Mouse (Mus musculus) limb, embryonic 13.5 days (tissue): ENCODE measurements around the gene Ccdc6. TPM values are rescaled to one million over a fixed set of nuclear protein-coding genes. Genes with fewer than 3 reads are reported as not detected.

Experiments
- ATAC-seq: fragments of 200-750 bp; cut with Nextera tagmentation; 2 replicates; pipeline ENCODE4 v1.8.0; 2017; ENCODE audit warnings: low read depth, moderate number of reproducible peaks, moderate TSS enrichment; ENCODE audit not compliant: low FRiP score
- H3K27ac ChIP-seq: fragments of 300-500 bp; sonication (generic); 2 replicates; pipeline ENCODE4 v1.5.1; 2015; ENCODE audit warnings: inconsistent platforms, mild to moderate bottlenecking, moderate library complexity
- H3K27me3 ChIP-seq: fragments of 300-500 bp; sonication (generic); 2 replicates; pipeline ENCODE4 v1.6.1; 2015; ENCODE audit warnings: mild to moderate bottlenecking, inconsistent platforms
- H3K36me3 ChIP-seq: fragments of 300-500 bp; sonication (generic); 2 replicates; pipeline ENCODE4 v1.6.1; 2015; ENCODE audit warnings: inconsistent platforms, mild to moderate bottlenecking, moderate library complexity
- H3K4me1 ChIP-seq: fragments of 300-500 bp; sonication (generic); 2 replicates; pipeline ENCODE4 v1.6.1; 2015; ENCODE audit warnings: inconsistent platforms
- H3K4me2 ChIP-seq: fragments of 300-500 bp; sonication (generic); replicated peaks from 2 replicates; pipeline ENCODE4 v1.6.1; 2015; ENCODE audit warnings: inconsistent platforms, mild to moderate bottlenecking, moderate library complexity
- H3K4me3 ChIP-seq: fragments of 300-500 bp; sonication (generic); 2 replicates; pipeline ENCODE4 v1.5.1; 2015; ENCODE audit warnings: moderate library complexity, mild to moderate bottlenecking, inconsistent platforms
- H3K9ac ChIP-seq: fragments of 300-500 bp; sonication (generic); 2 replicates; pipeline ENCODE4 v1.6.1; 2015; ENCODE audit warnings: mild to moderate bottlenecking, inconsistent platforms
- H3K9me3 ChIP-seq: fragments of 300-500 bp; sonication (generic); 2 replicates; pipeline ENCODE4 v1.6.1; 2016; ENCODE audit warnings: inconsistent platforms
- WGBS: fragments of 180-500 bp; shearing (Covaris S2); methylation state at CpG from one replicate; pipeline ENCODE4 v1.1.7; 2015; 5-methylcytosine and 5-hydroxymethylcytosine counted together
- polyA plus RNA-seq: library from polyadenylated mRNA; unstranded; fragments of >200 nt; fragmentation: Nextera tagmentation; extraction: Ambion mirVana; gene quantifications from 2 replicates; pipeline ENCODE4 v1.2.1, GENCODE M21; 2015

Gene Ccdc6
- polyA plus RNA-seq, 1 experiment from 2014 or later = 19.6 TPM

DNA sequence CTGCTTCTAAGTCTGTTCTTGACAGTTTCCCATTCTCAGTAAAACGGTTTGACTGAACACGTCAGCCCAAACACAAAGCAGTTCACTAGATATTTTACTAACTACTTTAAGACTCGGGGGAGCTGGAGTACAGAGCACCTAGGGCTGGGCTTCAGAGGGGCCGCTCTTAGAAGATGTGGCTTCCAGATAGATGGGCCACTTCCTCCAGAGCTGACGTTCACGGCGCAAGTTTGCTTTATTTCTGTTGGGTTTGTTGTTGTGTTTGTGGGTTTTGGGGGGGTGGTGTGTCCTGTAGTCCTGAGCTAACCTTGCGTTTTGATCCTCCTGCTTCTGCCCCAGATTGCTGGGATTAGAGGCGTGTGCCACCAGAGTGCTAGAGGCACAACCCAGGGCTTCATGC, 83.8 kb downstream of the Ccdc6 start:
- whole genome bisulfite sequencing = 83% methylated on average over 9 of the region's 9 CpGs

DNA sequence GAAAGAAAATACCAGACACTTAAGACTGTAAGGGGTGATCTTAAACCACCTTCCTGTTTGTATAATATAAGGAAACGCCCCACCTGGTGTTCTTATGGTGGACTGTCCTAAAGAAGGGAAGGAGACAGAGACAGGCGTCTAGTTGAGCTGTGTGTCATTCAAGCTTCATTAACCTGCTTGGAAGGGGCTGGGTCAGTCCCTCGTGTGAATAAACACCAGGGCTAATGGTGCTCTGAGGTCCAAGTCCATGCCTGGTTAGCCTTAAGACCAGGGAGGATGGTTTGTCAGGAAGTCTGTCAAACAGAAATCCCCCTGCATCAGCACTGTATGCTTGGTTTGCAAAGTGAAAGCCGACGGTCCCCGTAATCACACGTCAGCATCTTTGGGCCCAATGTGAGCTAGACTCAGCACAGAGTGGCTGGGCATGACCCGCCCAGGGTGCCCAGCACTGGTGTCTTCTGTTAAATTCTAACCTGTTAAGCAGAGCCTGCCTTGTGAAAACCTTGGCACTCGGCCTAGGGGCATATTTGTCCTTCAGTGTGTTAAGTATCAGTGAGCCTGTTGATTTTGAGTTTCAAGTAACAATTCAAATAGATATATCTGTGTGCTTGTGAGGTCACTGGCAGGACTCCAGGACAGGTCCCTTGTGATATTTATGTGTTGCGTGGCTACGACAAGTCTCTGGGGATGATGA, 84.5 kb downstream of the Ccdc6 start:
- no peak for ATAC-seq
- 87% methylated on average over 11 of the region's 11 CpGs for WGBS
- no peak overlapping the region for H3K27ac ChIP-seq

More for the DNA sequence above, 83.8 kb downstream of the Ccdc6 start:
- Histone ChIP-seq H3K27ac (no peak overlapping the region), H3K27me3 (no peaks in the 10 kb centered on the region), H3K36me3 (peaks cover 50% of the 10 kb centered on the region), H3K9me3 (no peaks in the 10 kb centered on the region), H3K9ac (no peak overlapping the region), H3K4me2 (no peak overlapping the region), H3K4me3 (no peak overlapping the region), H3K4me1 (peaks cover 6% of the 10 kb centered on the region; the same call in 1 of the 2 replicates)
- ATAC-seq = no peak

DNA sequence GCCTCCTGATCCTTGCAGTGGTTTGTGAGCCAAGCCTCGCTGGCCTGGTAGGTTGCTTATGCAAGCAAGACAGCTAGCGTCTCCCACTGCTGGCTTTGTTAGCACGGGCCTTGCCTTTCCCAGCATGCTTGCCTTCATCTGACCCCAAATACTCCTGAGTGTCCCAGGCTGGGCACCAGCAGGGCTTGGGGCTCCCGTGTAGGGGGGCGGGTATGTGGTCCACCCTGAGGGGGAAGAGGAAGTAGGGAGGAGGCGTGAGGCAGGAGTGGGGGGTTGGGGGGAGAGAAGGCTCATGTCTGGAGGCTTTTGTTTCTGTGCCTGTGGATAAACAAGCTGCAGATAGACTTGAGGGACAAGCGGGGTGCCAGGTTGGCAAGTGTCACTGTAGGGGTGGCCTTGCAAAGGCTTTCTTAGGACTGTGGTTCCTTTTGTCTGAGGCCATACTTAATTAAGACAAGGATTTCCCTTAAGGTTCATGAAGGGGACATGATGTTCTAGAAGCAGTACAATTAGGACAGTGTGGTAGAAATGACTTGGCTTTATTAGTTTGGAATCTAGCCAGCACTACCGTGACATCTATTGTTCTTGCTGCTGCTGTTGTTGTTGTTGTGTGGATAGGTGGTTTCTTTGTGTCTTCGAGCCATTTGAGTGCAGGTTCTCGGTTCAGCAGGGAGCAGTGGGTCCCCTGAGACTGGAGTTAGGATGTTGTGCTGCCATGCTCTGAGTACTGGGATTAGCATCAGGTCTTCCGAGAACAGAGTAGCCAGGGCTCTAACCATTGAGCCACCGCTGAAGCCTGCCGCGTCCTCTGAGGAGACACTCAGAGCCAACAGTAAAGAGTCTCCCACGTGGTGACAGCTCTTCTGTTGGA, 86.5 kb downstream of the Ccdc6 start:
- Histone ChIP-seq H3K4me1 (peaks cover 6% of the 10 kb centered on the region; the same call in 1 of the 2 replicates), H3K27ac (peak overlapping the region; percentile 28; the same call in 1 of the 2 replicates), H3K9ac (no peak overlapping the region), H3K4me3 (no peak overlapping the region), H3K9me3 (no peaks in the 10 kb centered on the region), H3K36me3 (peaks cover 48% of the 10 kb centered on the region), H3K4me2 (no peak overlapping the region), H3K27me3 (no peaks in the 10 kb centered on the region)
- ATAC-seq = no peak
- WGBS = 71% methylated on average over 15 of the region's 15 CpGs

More for the DNA sequence above, 84.5 kb downstream of the Ccdc6 start:
- no peak overlapping the region for H3K4me3 ChIP-seq
- no peak overlapping the region for H3K9ac ChIP-seq
- no peaks in the 10 kb centered on the region for H3K9me3 ChIP-seq
- H3K27me3 ChIP-seq = no peaks in the 10 kb centered on the region
- H3K36me3 ChIP-seq = peaks cover 47% of the 10 kb centered on the region
- peaks cover 6% of the 10 kb centered on the region; the same call in 1 of the 2 replicates for H3K4me1 ChIP-seq
- no peak overlapping the region for H3K4me2 ChIP-seq

DNA sequence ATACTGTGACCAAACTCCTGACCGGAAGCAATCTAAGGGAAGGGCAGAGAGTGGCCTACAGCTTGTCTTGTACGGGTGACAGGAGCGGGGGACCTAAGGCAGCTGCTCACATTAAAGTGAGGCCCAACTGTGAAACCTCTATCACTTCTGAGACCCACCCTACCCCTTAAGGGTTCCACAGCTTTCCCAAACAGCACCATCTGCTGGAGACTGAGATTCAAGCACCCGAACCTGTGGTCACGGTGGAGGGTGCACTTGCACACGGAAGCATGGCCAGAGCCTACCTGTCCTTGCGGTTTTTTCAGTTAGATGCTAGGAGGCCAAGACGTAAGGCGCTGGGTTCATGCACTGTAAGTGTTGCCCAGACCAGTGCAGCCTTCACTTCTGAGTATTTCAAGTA, 89.2 kb downstream of the Ccdc6 start:
- H3K9ac ChIP-seq = no peak overlapping the region
- no peak overlapping the region for H3K27ac ChIP-seq
- no peak overlapping the region for H3K4me2 ChIP-seq
- H3K36me3 ChIP-seq = peaks cover 63% of the 10 kb centered on the region
- peaks cover 6% of the 10 kb centered on the region; the same call in 1 of the 2 replicates for H3K4me1 ChIP-seq
- no peaks in the 10 kb centered on the region for H3K9me3 ChIP-seq
- H3K4me3 ChIP-seq = no peak overlapping the region
- no peak for ATAC-seq
- 76% methylated on average over 9 of the region's 9 CpGs for WGBS
- H3K27me3 ChIP-seq = no peaks in the 10 kb centered on the region

DNA sequence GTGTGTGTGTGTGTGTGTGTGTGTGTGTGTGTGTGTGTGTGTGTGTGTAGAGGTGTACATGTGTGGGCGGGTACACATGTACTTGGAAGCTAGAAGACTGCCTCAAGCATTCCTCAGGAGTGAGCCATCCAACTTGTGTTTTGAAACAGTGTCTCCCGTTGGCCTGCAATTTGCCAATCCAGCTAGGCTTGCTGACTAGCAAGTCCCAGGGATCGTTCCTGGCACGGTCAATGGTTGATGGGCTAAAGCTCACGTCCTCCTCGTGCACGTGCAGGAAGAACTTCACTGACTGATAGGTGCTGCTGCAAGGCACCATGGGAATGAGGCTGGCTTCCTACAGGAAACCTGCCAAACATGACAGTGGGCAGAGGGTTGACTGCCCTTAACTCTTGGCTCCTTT, 89.7 kb downstream of the Ccdc6 start:
- H3K36me3 ChIP-seq = peaks cover 66% of the 10 kb centered on the region
- H3K4me1 ChIP-seq = peaks cover 6% of the 10 kb centered on the region; the same call in 1 of the 2 replicates
- no peaks in the 10 kb centered on the region for H3K27me3 ChIP-seq
- H3K4me3 ChIP-seq = no peak overlapping the region
- no peak overlapping the region for H3K27ac ChIP-seq
- ATAC-seq = no peak
- no peaks in the 10 kb centered on the region for H3K9me3 ChIP-seq
- WGBS = 93% methylated on average over 6 of the region's 7 CpGs
- no peak overlapping the region for H3K4me2 ChIP-seq
- no peak overlapping the region for H3K9ac ChIP-seq

DNA sequence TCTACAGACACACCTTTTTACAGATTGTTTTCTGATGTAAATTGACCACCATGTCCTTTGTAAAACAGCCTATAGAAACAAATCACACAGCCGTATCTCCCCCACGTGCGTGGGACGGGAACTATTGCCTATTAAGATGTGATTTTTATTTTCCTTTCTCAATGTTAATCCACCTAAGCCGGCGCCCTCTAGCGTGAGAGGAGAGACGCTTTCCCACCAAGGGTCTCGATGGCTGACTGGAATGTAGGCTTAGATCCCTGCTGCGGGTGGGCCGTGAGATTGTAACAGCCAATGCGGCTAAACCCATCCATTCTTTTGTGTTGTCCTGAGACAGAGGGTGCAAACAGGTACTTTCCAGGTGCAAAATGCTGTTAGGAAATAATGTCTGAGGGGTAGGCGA, 92.9 kb downstream of the Ccdc6 start:
- no peak overlapping the region for H3K4me3 ChIP-seq
- peaks cover 73% of the 10 kb centered on the region for H3K36me3 ChIP-seq
- no peaks in the 10 kb centered on the region for H3K9me3 ChIP-seq
- no peaks in the 10 kb centered on the region for H3K4me1 ChIP-seq
- H3K27ac ChIP-seq = no peak overlapping the region
- 83% methylated on average over 13 of the region's 13 CpGs for WGBS
- ATAC-seq = no peak
- H3K9ac ChIP-seq = no peak overlapping the region
- H3K27me3 ChIP-seq = no peaks in the 10 kb centered on the region
- no peak overlapping the region for H3K4me2 ChIP-seq

DNA sequence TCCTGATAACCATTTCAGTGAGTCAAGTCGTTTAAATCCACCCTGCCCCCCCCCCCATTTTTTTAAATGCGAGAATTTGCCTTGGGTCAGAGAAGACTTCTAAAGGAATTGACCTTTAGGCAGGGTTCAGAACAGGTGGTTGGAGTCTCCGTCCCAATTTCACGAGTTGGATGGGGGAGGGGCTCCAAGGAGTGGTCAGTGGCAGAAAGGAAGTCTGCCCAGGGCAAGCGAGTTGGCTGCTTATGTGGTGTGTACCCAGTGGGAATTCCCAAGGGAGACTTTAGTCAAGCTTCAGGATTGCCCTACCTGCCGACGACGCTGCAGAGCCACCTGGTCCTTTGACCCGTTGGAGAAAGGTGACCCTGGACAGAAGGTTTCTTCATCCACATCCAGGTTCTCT, 97.4 kb downstream of the Ccdc6 start:
- Histone ChIP-seq H3K9me3 (no peaks in the 10 kb centered on the region), H3K4me1 (peaks cover 16% of the 10 kb centered on the region; the same call in 1 of the 2 replicates), H3K27me3 (no peaks in the 10 kb centered on the region), H3K36me3 (peaks cover 41% of the 10 kb centered on the region), H3K4me2 (no peak overlapping the region), H3K27ac (no peak overlapping the region), H3K9ac (no peak overlapping the region), H3K4me3 (no peak overlapping the region)
- no peak for ATAC-seq
- 54% methylated on average over 9 of the region's 9 CpGs for WGBS

DNA sequence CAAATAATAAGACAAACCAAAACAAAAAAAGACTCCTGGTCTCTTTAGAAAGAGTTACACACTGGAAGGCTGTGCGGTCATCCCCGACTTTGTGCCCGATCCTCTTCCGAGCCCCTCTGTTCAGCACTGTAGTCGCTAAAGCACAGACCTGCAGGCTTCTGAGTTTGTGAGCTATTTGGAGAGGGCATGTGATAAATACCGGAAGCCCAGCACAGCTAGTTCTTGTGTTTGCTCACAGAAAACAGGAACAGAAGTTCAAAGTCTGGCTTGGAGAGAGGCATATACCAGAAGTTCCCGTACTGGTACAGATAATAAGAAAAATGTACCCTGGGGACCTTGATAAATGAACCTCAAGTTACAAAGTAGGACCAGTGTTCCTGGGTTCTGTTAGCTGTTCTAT, 98.4 kb downstream of the Ccdc6 start:
- ATAC-seq = no peak
- no peak overlapping the region for H3K4me3 ChIP-seq
- H3K4me1 ChIP-seq = peaks cover 16% of the 10 kb centered on the region; the same call in 1 of the 2 replicates
- no peaks in the 10 kb centered on the region for H3K9me3 ChIP-seq
- no peak overlapping the region for H3K4me2 ChIP-seq
- no peak overlapping the region for H3K9ac ChIP-seq
- no peak overlapping the region for H3K27ac ChIP-seq
- WGBS = 55% methylated on average over 7 of the region's 7 CpGs
- H3K27me3 ChIP-seq = no peaks in the 10 kb centered on the region
- peaks cover 32% of the 10 kb centered on the region for H3K36me3 ChIP-seq

DNA sequence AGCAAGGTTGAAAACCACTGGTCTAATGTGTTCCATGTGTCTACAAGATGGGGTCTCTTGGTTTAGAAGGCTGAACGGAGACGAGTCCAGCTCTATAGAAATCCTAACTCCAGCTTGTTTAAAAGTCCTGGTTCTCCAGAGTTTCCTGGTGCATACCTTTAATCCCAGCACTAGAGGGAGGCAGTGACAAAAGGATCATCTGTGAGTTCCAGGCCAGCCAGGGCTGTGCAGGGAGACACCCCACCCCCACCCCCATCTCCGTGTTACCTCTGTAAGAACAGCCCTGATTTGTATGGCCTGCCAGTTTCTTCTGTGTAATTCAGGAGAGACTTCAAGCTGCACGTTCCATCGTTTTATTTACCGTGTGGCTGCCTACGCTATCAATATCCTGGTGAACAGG, 98.9 kb downstream of the Ccdc6 start:
- no peak overlapping the region for H3K4me2 ChIP-seq
- 34% methylated on average over 7 of the region's 7 CpGs for WGBS
- 0 out of 2 replicates have a peak overlapping the region, but pooled peaks have one; percentile 1 for H3K27ac ChIP-seq
- peak; percentile 54 for ATAC-seq
- H3K4me1 ChIP-seq = peaks cover 16% of the 10 kb centered on the region; the same call in 1 of the 2 replicates
- no peak overlapping the region for H3K9ac ChIP-seq
- no peaks in the 10 kb centered on the region for H3K9me3 ChIP-seq
- peaks cover 28% of the 10 kb centered on the region for H3K36me3 ChIP-seq
- no peaks in the 10 kb centered on the region for H3K27me3 ChIP-seq
- no peak overlapping the region for H3K4me3 ChIP-seq

DNA sequence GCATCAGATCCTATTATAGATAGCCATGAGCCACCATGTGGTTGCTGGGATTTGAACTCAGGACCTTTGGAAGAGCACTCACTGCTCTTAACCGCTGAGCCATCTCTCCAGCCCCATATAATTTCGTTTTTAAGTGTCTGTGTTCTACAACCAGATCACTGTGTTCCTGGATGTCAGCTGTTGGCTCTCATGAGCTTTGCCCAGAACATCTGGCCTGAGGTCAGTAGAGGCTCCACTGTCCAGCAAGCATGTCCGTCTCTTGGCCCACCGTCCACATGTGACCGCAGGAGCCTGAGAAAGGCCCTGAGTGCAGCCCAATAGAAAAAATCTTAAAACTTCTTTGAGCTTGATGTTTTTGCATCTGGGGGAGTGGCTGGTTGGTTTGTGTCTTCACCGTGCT, 99.7 kb downstream of the Ccdc6 start:
- no peak for ATAC-seq
- WGBS = 88% methylated on average over 6 of the region's 6 CpGs

DNA sequence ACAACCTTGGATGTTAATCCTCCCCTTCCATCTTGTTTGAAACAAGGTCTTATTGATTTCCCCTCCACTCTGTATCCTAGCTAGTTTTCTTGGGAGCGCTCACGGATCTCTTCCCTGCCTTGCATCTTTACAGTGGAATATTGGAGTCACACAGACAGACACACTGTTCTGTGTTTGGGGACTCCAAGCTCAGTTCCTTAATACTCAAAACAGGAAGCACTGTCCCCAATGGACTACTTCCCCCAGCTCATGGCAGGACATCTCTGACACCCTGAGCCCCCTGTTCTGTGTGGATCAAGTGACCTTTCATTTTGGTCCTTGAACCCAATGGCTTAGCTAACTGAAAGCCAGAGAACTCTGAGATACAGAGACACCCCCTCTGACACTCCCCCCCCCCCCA, 100.7 kb downstream of the Ccdc6 start:
- H3K27me3 ChIP-seq = no peaks in the 10 kb centered on the region
- no peak overlapping the region for H3K4me3 ChIP-seq
- WGBS = 75% methylated on average over 2 of the region's 2 CpGs
- no peak overlapping the region for H3K27ac ChIP-seq
- 0 out of 2 replicates have a peak, but pooled peaks cover 5% of the 10 kb centered on the region for H3K9me3 ChIP-seq
- H3K4me1 ChIP-seq = peaks cover 16% of the 10 kb centered on the region; the same call in 1 of the 2 replicates
- no peak for ATAC-seq
- peaks cover 15% of the 10 kb centered on the region for H3K36me3 ChIP-seq
- H3K9ac ChIP-seq = no peak overlapping the region
- no peak overlapping the region for H3K4me2 ChIP-seq

More for the DNA sequence above, 99.7 kb downstream of the Ccdc6 start:
- peaks cover 16% of the 10 kb centered on the region; the same call in 1 of the 2 replicates for H3K4me1 ChIP-seq
- peaks cover 20% of the 10 kb centered on the region for H3K36me3 ChIP-seq
- 0 out of 2 replicates have a peak, but pooled peaks cover under 1% of the 10 kb centered on the region for H3K9me3 ChIP-seq
- H3K9ac ChIP-seq = no peak overlapping the region
- H3K27ac ChIP-seq = no peak overlapping the region
- no peak overlapping the region for H3K4me3 ChIP-seq
- H3K27me3 ChIP-seq = no peaks in the 10 kb centered on the region
- no peak overlapping the region for H3K4me2 ChIP-seq

DNA sequence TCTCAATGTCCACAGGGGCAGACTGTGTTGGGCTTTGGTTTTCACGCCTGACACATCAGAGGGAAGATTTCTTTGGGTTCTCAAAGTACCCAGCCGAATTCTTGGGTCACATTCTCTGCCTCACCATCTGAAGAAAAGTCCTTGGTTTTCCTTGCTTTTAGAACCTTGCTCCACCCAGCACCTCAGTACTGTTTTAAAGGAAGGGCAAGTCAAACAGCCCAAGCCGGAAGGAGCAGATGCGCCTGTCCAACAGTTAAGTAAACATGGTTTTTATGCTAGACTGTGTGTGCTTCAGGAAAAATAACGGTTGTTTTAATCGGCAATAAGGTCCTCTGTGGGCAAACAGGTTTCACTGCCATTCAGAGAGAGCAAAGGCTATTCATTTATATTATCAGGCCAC, 101.1 kb downstream of the Ccdc6 start:
- Histone ChIP-seq H3K4me1 (peaks cover 16% of the 10 kb centered on the region; the same call in 1 of the 2 replicates), H3K27me3 (no peaks in the 10 kb centered on the region), H3K4me2 (no peak overlapping the region), H3K27ac (no peak overlapping the region), H3K4me3 (no peak overlapping the region), H3K9me3 (0 out of 2 replicates have a peak, but pooled peaks cover 5% of the 10 kb centered on the region), H3K9ac (no peak overlapping the region), H3K36me3 (peaks cover 11% of the 10 kb centered on the region)
- 74% methylated on average over 6 of the region's 6 CpGs for WGBS
- no peak for ATAC-seq
